7 mouse cellular contexts compared by ENCODE assay signal in genomic region chr13:54282149-54282860, GRCm38 (mm10).
DNase-seq lines count a peak whose midpoint lies in the region; ATAC-seq lines count a peak whose summit lies in the region.

No protein-coding gene starts in this region.

- peaks cover 12% of the 10 kb centered on the region for H3K27me3 ChIP-seq in liver, embryonic 11.5 days (replicated peaks; ENCODE audit: control insufficient read depth, insufficient read depth, low read length)
- H3K27me3 ChIP-seq in embryonic facial prominence, embryonic 13.5 days = peaks cover 22% of the 10 kb centered on the region
- no peaks in the 10 kb centered on the region for H3K27me3 ChIP-seq in hindbrain, embryonic 15.5 days
- no peaks in the 10 kb centered on the region for H3K27me3 ChIP-seq in neural tube, embryonic 14.5 days (ENCODE audit: control insufficient read depth, insufficient read depth, low read length)

- DNase-seq in liver, embryonic 11.5 days (ENCODE audit: low spot score) = no peak
- no peak for DNase-seq in liver
- no peak for DNase-seq in thymus, adult 18-20 months
- DNase-seq in frontal cortex, adult 2 months (ENCODE audit: extremely low spot score in 1 of 2, low spot score in 1 of 2) = no peak

- ATAC-seq in liver, embryonic 11.5 days (replicated peaks; ENCODE audit: low FRiP score) = no peak
- no peak for ATAC-seq in embryonic facial prominence, embryonic 13.5 days (ENCODE audit: insufficient number of reproducible peaks, insufficient read depth, low FRiP score, low TSS enrichment, low read depth)
- peak; percentile 57; the same call in 1 of the 2 replicates for ATAC-seq in hindbrain, embryonic 15.5 days (ENCODE audit: low FRiP score, low read depth)
- no peak; the same call in 1 of the 2 replicates for ATAC-seq in neural tube, embryonic 14.5 days (ENCODE audit: low read depth)

- no peaks in the 10 kb centered on the region for H3K4me1 ChIP-seq in liver, embryonic 11.5 days (replicated peaks; ENCODE audit: control insufficient read depth, insufficient read depth, low read length)
- peaks cover 11% of the 10 kb centered on the region for H3K4me1 ChIP-seq in embryonic facial prominence, embryonic 13.5 days
- H3K4me1 ChIP-seq in hindbrain, embryonic 15.5 days (replicated peaks) = peaks cover 21% of the 10 kb centered on the region
- H3K4me1 ChIP-seq in neural tube, embryonic 14.5 days (ENCODE audit: control insufficient read depth, insufficient read depth, low read length) = peaks cover 3% of the 10 kb centered on the region; the same call in 1 of the 2 replicates

- no peaks in the 10 kb centered on the region for H3K36me3 ChIP-seq in liver, embryonic 11.5 days (ENCODE audit: control insufficient read depth, insufficient read depth, low read length)
- no peaks in the 10 kb centered on the region for H3K36me3 ChIP-seq in embryonic facial prominence, embryonic 13.5 days
- H3K36me3 ChIP-seq in hindbrain, embryonic 15.5 days = no peaks in the 10 kb centered on the region
- H3K36me3 ChIP-seq in neural tube, embryonic 14.5 days (ENCODE audit: control insufficient read depth, insufficient read depth, low read length) = no peaks in the 10 kb centered on the region

- H3K4me3 ChIP-seq in liver, embryonic 11.5 days (ENCODE audit: low read depth, low read length) = no peak overlapping the region
- H3K4me3 ChIP-seq in embryonic facial prominence, embryonic 13.5 days = peak overlapping the region; percentile 27
- H3K4me3 ChIP-seq in hindbrain, embryonic 15.5 days = peak overlapping the region; percentile 7; the same call in 1 of the 2 replicates
- H3K4me3 ChIP-seq in neural tube, embryonic 14.5 days (ENCODE audit: low read depth, low read length) = no peak overlapping the region

- H3K27ac ChIP-seq in liver, embryonic 11.5 days (ENCODE audit: low read depth, low read length) = no peak overlapping the region
- no peak overlapping the region for H3K27ac ChIP-seq in embryonic facial prominence, embryonic 13.5 days
- H3K27ac ChIP-seq in hindbrain, embryonic 15.5 days (replicated peaks) = peak overlapping the region; percentile 65
- H3K27ac ChIP-seq in neural tube, embryonic 14.5 days (ENCODE audit: low read depth, low read length) = no peak overlapping the region

- WGBS in liver, embryonic 11.5 days = 18% methylated on average over 17 of the region's 17 CpGs
- 15% methylated on average over 17 of the region's 17 CpGs for WGBS in embryonic facial prominence, embryonic 13.5 days
- 20% methylated on average over 17 of the region's 17 CpGs for WGBS in hindbrain, embryonic 15.5 days
- WGBS in neural tube, embryonic 14.5 days = 21% methylated on average over 17 of the region's 17 CpGs

- H3K4me2 ChIP-seq in liver, embryonic 11.5 days = peak overlapping the region; percentile 36
- H3K4me2 ChIP-seq in embryonic facial prominence, embryonic 13.5 days = peak overlapping the region; percentile 61
- peak overlapping the region; percentile 47 for H3K4me2 ChIP-seq in hindbrain, embryonic 15.5 days
- H3K4me2 ChIP-seq in neural tube, embryonic 14.5 days (ENCODE audit: low read depth, low read length) = peak overlapping the region; percentile 33

- H3K9me3 ChIP-seq in liver, embryonic 11.5 days (ENCODE audit: control insufficient read depth, low read length) = no peaks in the 10 kb centered on the region
- no peaks in the 10 kb centered on the region for H3K9me3 ChIP-seq in embryonic facial prominence, embryonic 13.5 days
- no peaks in the 10 kb centered on the region for H3K9me3 ChIP-seq in hindbrain, embryonic 15.5 days
- H3K9me3 ChIP-seq in neural tube, embryonic 14.5 days (ENCODE audit: control insufficient read depth, low read length) = no peaks in the 10 kb centered on the region

- H3K9ac ChIP-seq in liver, embryonic 11.5 days (ENCODE audit: low read depth, low read length) = no peak overlapping the region
- H3K9ac ChIP-seq in embryonic facial prominence, embryonic 13.5 days = peak overlapping the region; percentile 46
- H3K9ac ChIP-seq in hindbrain, embryonic 15.5 days = no peak overlapping the region
- H3K9ac ChIP-seq in neural tube, embryonic 14.5 days (replicated peaks; ENCODE audit: low read depth, low read length) = no peak overlapping the region

Comparison
In these comparisons a context has a peak if more than half of its experiments do, and no peak if none do; other contexts are left out.
1. H3K4me3 ChIP-seq: peak in embryonic facial prominence, embryonic 13.5 days (single experiment) and hindbrain, embryonic 15.5 days (single experiment); none in liver, embryonic 11.5 days (single experiment) and neural tube, embryonic 14.5 days (single experiment).
2. Peak in every context shown above with its lines, with median percentiles within 50 percentile points of each other: H3K4me2 ChIP-seq.